Mouse (Mus musculus) retina, postnatal 1 day (tissue): ENCODE results near the gene Cd164l2.

Source experiments
- DNase-seq: peaks from one replicate; pipeline ENCODE4 v3.0.0-alpha.2; 2012

Gene Cd164l2

GRCm38 (mm10) chr4:133261641-133262374, 49.9 kb downstream of the Cd164l2 start:
- DNase-seq, result no peak

DNA sequence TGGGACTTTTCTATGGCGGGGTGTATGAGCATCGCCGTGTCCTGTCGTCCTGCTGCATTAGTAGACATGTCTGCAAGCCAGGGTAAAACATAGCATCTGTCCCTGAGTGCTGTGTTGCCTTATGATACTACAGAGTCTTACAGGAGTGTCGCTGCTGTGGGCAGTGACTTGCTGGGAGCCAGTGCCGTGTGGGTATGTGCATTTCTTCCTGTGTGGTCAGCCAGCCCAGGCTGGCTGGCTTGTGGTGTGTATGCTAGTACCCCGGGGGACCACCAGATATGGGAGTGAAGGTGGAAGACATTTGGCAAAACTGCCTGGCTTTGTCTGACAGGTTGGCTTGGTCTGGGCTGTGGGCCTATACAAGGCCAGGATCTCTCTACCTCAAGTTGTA, 50.4 kb downstream of the Cd164l2 start:
- DNase-seq, result no peak

GRCm38 (mm10) chr4:133262882-133263281, 51.0 kb downstream of the Cd164l2 start, which contains the start of gene Sytl1:
TSS of gene Sytl1 (minus strand) at chr4:133263113.
- no peak for DNase-seq

DNA sequence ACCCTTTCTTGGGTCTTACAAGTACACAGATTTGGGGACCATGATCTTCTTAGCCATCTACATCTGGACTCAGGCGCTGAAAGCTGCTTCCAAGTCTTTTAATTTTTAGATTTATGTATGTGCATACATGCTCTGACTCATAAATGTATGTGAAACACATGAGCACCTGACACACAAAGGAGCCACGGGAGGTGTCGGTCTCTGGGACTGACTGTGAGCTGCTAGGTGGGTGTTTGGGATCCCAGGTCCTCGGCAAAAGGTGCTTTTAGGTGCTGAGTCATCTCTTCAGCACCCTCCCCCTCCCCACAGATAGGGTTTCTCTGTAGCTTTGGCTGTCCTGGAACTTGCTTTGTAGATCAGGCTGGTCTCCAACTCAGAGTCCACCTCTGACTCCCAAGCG, 51.8 kb downstream of the Cd164l2 start:
- no peak for DNase-seq

GRCm38 (mm10) chr4:133264559-133264958, 52.6 kb downstream of the Cd164l2 start:
- no peak for DNase-seq

- DNase-seq, result no peak
These were observed 53.4 kb downstream of the Cd164l2 start for GRCm38 (mm10) chr4:133265297-133265696.

- no peak for DNase-seq
These were observed 53.8 kb downstream of the Cd164l2 start for GRCm38 (mm10) chr4:133265759-133266158.

- DNase-seq, result no peak
These were observed 54.4 kb downstream of the Cd164l2 start for GRCm38 (mm10) chr4:133266248-133266880.

DNA sequence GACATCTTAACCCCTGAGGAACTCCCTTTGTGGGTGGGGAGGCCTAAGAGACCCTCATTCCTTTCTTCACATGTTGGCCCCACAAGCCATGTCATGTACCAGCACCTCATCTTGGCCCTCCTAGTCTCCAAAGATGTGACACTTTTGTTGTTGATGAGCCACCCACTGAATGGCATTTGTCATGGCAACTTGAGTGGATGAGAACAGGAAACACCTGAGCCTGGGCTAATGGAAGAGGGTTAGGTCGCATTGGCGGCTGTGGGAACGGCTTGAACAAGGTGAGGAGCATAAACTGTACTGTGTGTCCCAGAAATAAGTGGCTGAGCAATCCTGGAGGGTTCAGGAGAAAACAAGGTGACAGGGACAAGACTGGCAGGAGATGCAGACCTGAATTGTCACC, 57.0 kb downstream of the Cd164l2 start:
- DNase-seq, result no peak

- DNase-seq, result no peak
These were observed 57.7 kb downstream of the Cd164l2 start for GRCm38 (mm10) chr4:133269596-133269995.

GRCm38 (mm10) chr4:133270929-133271328, 59.0 kb downstream of the Cd164l2 start:
- no peak for DNase-seq
